Mouse (Mus musculus) myocyte (in vitro differentiated cells): ENCODE results near the gene Zc3h12c. TPM values are rescaled to one million over a fixed set of nuclear protein-coding genes. Genes with fewer than 3 reads are reported as not detected.
"Not testable (repeated sequence)": the region's sequence is repeated elsewhere in the genome, so short reads cannot be mapped to it uniquely, and the experiment has no call there.

Source experiments
- H3K27me3 ChIP-seq: one replicate; pipeline ENCODE4 v1.6.1; 2011; ENCODE audit not compliant: control insufficient read depth, insufficient read depth, insufficient read length
- H3K36me3 ChIP-seq: one replicate; pipeline ENCODE4 v1.6.1; 2011; ENCODE audit not compliant: control insufficient read depth, insufficient read depth
- H3K4me2 ChIP-seq: one replicate; pipeline ENCODE4 v1.6.1; 2011; ENCODE audit warnings: low read depth, control low read depth
- H3K4me3 ChIP-seq: one replicate; pipeline ENCODE4 v1.5.1; 2011; ENCODE audit warnings: mild to moderate bottlenecking, control low read depth, moderate library complexity
- H3K79me2 ChIP-seq: one replicate; pipeline ENCODE4 v1.6.1; 2011; ENCODE audit not compliant: control insufficient read depth, insufficient read depth
- H3ac ChIP-seq: one replicate; pipeline ENCODE4 v1.6.1; 2011; ENCODE audit not compliant: control insufficient read depth, insufficient read length
- CEBPB ChIP-seq: IDR thresholded peaks from 2 replicates; pipeline ENCODE4 v1.6.1; 2011; ENCODE audit warnings: mild to moderate bottlenecking, moderate library complexity; ENCODE audit not compliant: poor library complexity, insufficient read depth, severe bottlenecking
- E2F4 ChIP-seq: IDR thresholded peaks from one replicate; pipeline ENCODE4 v1.6.1; 2011; ENCODE audit warnings: mild to moderate bottlenecking, control low read depth, moderate library complexity; ENCODE audit not compliant: insufficient read depth
- MAX ChIP-seq: IDR thresholded peaks from one replicate; pipeline ENCODE4 v1.6.1; 2011; ENCODE audit warnings: low read depth, mild to moderate bottlenecking, control low read depth
- MYOD1 ChIP-seq, 3 experiments: IDR thresholded peaks; one replicate each; pipeline ENCODE4 v1.6.1; 2011; ENCODE audit warnings: control low read depth in 2 of 3, low read depth in 2 of 3, mild to moderate bottlenecking in 2 of 3, moderate library complexity in 1 of 3; ENCODE audit not compliant: insufficient read length in 2 of 3, control insufficient read depth in 1 of 3
- MYOG ChIP-seq, 3 experiments: IDR thresholded peaks; one replicate each; pipeline ENCODE4 v1.6.1; 2011; ENCODE audit warnings: control low read depth in 2 of 3, low read depth in 2 of 3, mild to moderate bottlenecking in 2 of 3; ENCODE audit not compliant: insufficient read length in 2 of 3, control insufficient read depth in 1 of 3, insufficient read depth in 1 of 3
- POLR2A ChIP-seq: IDR thresholded peaks from one replicate; pipeline ENCODE4 v1.6.1; 2011; ENCODE audit warnings: low read depth, mild to moderate bottlenecking, control low read depth, moderate library complexity; ENCODE audit not compliant: insufficient read length
- POLR2AphosphoS2 ChIP-seq: IDR thresholded peaks from one replicate; pipeline ENCODE4 v1.6.1; 2011; ENCODE audit warnings: low read depth, control low read depth; ENCODE audit not compliant: insufficient read length
- REST ChIP-seq: IDR thresholded peaks from one replicate; pipeline ENCODE4 v1.6.1; 2011; ENCODE audit warnings: mild to moderate bottlenecking, control low read depth, moderate library complexity; ENCODE audit not compliant: insufficient read depth, insufficient read length
- SRF ChIP-seq: IDR thresholded peaks from one replicate; pipeline ENCODE4 v1.6.1; 2011; ENCODE audit warnings: low read depth; ENCODE audit not compliant: control insufficient read depth, insufficient read length
- TCF12 ChIP-seq: IDR thresholded peaks from one replicate; pipeline ENCODE4 v1.6.1; 2011; ENCODE audit warnings: mild to moderate bottlenecking, control low read depth; ENCODE audit not compliant: poor library complexity, insufficient read depth, severe bottlenecking
- TCF3 ChIP-seq: IDR thresholded peaks from one replicate; pipeline ENCODE4 v1.6.1; 2011; ENCODE audit warnings: low read depth, control low read depth; ENCODE audit not compliant: insufficient read length
- USF1 ChIP-seq: IDR thresholded peaks from one replicate; pipeline ENCODE4 v1.6.1; 2011; ENCODE audit warnings: low read depth, mild to moderate bottlenecking, control low read depth, moderate library complexity
- polyA plus RNA-seq: library from polyadenylated mRNA; unstranded; fragments of >200 nt; fragmentation: generic; extraction: Trizol; gene quantifications from one replicate; pipeline ENCODE4 v1.2.1, GENCODE M21; 2012; ENCODE audit warnings: missing spikeins

Gene Zc3h12c
- polyA plus RNA-seq, 1 experiment, result 1.2 TPM

DNA sequence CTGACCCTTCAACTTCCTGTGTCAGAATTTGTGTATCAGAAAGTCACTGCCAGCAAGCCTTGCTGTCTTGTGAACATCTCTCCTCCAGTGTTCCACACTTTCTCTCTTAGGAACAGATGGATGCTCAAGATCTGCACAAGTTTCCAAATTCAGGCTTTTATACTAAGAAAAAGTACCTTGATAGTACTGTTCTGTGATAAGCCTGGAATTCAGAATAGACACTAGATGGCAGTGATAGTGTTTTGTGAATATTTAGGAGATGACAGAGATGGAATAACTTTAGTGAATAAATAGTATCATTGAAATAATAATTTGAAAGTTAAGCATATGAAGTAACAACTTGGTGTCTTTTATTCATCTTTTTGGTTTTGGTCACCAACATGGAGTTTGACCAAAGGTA, 96.2 kb downstream of the Zc3h12c start:
- Histone ChIP-seq H3ac (no peak overlapping the region), H3K4me3 (no peak overlapping the region), H3K36me3 (peaks cover 47% of the 10 kb centered on the region), H3K4me2 (no peak overlapping the region), H3K79me2 (no peaks in the 10 kb centered on the region), H3K27me3 (no peaks in the 10 kb centered on the region)
- TF ChIP-seq MYOD1 (IDR thresholded peaks at IDR 0.05; ENCODE audit: control insufficient read depth in 1 of 3, insufficient read length in 2 of 3, low read depth in 2 of 3) (no peak), CEBPB (no peak), TCF3 (no peak), E2F4 (no peak), MYOG (IDR thresholded peaks at IDR 0.05; ENCODE audit: control insufficient read depth in 1 of 3, insufficient read depth in 1 of 3, insufficient read length in 2 of 3, low read depth in 2 of 3) (no peak), USF1 (no peak), TCF12 (no peak), POLR2A (no peak), SRF (no peak), MAX (no peak), REST (no peak), POLR2AphosphoS2 (no peak)

DNA sequence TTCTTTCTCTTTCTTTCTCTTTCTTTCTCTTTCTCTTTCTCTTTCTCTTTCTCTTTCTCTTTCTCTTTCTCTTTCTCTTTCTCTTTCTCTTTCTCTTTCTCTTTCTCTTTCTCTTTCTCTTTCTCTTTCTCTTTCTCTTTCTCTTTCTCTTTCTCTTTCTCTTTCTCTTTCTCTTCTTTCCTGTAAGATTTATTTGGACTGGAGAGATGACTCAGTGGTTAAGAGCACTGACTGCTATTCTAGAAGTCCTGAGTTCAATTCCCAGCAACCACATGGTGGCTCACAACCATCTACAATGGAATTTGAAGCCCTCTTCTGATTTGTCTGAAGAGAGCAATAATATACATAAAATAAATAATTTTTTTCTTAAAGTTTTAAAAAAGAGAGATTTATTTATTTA, 97.0 kb downstream of the Zc3h12c start:
- H3K4me3 ChIP-seq, H3K4me2 ChIP-seq, H3ac ChIP-seq, H3K79me2 ChIP-seq, H3K27me3 ChIP-seq: not testable (repeated sequence)
- H3K36me3 ChIP-seq, result peaks cover 50% of the 10 kb centered on the region

DNA sequence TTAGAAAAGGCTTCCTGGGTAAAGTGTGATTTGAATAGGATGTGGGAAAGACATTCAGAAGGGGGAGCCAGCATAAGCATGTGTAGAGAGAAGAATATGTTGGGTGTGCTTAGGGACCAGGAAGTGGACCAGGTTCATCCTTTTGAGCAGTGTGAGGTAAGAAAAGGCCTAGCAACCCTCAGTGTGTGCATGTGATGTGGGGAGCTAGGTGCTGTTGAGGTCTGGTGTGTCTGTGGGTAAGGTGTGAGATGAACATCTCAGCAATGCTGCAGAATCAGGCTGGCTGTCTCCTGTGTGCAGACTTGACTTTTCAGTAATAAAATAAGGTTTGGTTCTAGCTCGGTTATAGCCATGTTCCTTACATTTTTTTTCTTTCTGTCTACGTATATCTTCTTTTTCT, 98.3 kb downstream of the Zc3h12c start:
- Histone ChIP-seq H3K4me3 (no peak overlapping the region), H3K4me2 (no peak overlapping the region), H3ac (no peak overlapping the region), H3K27me3 (no peaks in the 10 kb centered on the region), H3K79me2 (no peaks in the 10 kb centered on the region), H3K36me3 (peaks cover 58% of the 10 kb centered on the region)
- no peak for TF ChIP-seq E2F4

Other genes starting within 250 kb of the Zc3h12c start
- 16.0 TPM for gene Fdx1, start 205.0 kb downstream of the Zc3h12c start, polyA plus RNA-seq
- gene Rdx, start 121.4 kb downstream of the Zc3h12c start, polyA plus RNA-seq, result 28.7 TPM